Mouse (Mus musculus): ENCODE results near the gene Gm3286. TPM values are rescaled to one million over a fixed set of nuclear protein-coding genes. Genes with fewer than 3 reads are reported as not detected.

The Gm3286 gene
- polyA plus RNA-seq (2015; fragmentation: Nextera tagmentation; extraction: Ambion mirVana) = not detected in 2 replicates

GRCm38 (mm10) chr5:95510458-95510857 is at the start of gene Gm3286:
Gm3286 (plus strand) TSS chr5:95510758.

Other genes starting within 250 kb of the Gm3286 start
- not detected in 2 replicates for gene Gm10424, start 238.0 kb upstream of the Gm3286 start, polyA plus RNA-seq (2015; fragmentation: Nextera tagmentation; extraction: Ambion mirVana)
- gene Gm3259, start 204.8 kb upstream of the Gm3286 start, polyA plus RNA-seq (2015; fragmentation: Nextera tagmentation; extraction: Ambion mirVana) = not detected in 2 replicates
- not detected in 2 replicates for gene D5Ertd577e, start 54.0 kb upstream of the Gm3286 start, polyA plus RNA-seq (2015; fragmentation: Nextera tagmentation; extraction: Ambion mirVana)
- gene Gm7971, start 84.1 kb downstream of the Gm3286 start, polyA plus RNA-seq (2015; fragmentation: Nextera tagmentation; extraction: Ambion mirVana) = not detected in 2 replicates
- not detected in 2 replicates for gene Gm7978, start 225.4 kb downstream of the Gm3286 start, polyA plus RNA-seq (2015; fragmentation: Nextera tagmentation; extraction: Ambion mirVana)
- gene Gm7982, start 231.3 kb downstream of the Gm3286 start, polyA plus RNA-seq (2015; fragmentation: Nextera tagmentation; extraction: Ambion mirVana) = not detected in 2 replicates

Measured in spleen, postnatal 0 days (tissue).